Mouse (Mus musculus): Measurements from ENCODE around the gene Nip7.
"Not testable (repeated sequence)": the region's sequence is repeated elsewhere in the genome, so short reads cannot be mapped to it uniquely, and the experiment has no call there.

- TF ChIP-seq CTCF (IDR thresholded peaks at IDR 0.05; ENCODE audit: low read depth, low read length); EP300 (IDR thresholded peaks at IDR 0.05; ENCODE audit: insufficient read depth, low read depth, low read length): not testable (repeated sequence)
Measured at GRCm38 (mm10) chr8:107108089-107108488, 51.4 kb downstream of the Nip7 start.
